Mouse (Mus musculus) T-cell, adult 2 months (primary cell): ENCODE measurements around the gene Olfr683.
"Not testable (repeated sequence)": the region's sequence is repeated elsewhere in the genome, so short reads cannot be mapped to it uniquely, and the experiment has no call there.

ENCODE experiments used
- DNase-seq: peaks from one replicate; pipeline ENCODE4 v3.0.0; 2022; ENCODE audit warnings: low spot score

Gene Olfr683

GRCm38 (mm10) chr7:105146912-105147311 lies at the start of gene Olfr683:
Gene Olfr683, minus strand, starts transcription at chr7:105147012.
- no peak for DNase-seq

- no peak for DNase-seq
Measured at GRCm38 (mm10) chr7:105185912-105186311, 39.1 kb upstream of the Olfr683 start, which contains the start of gene Olfr685. Gene Olfr685, minus strand, starts transcription at chr7:105186012.

GRCm38 (mm10) chr7:105170773-105171172 lies 24.0 kb upstream of the Olfr683 start:
- DNase-seq = no peak

- DNase-seq = no peak
Measured at GRCm38 (mm10) chr7:105163553-105163952, 16.7 kb upstream of the Olfr683 start, which contains the start of gene Olfr684. Gene Olfr684, minus strand, starts transcription at chr7:105163653.

GRCm38 (mm10) chr7:105141275-105141674 lies 5.5 kb downstream of the Olfr683 start:
- no peak for DNase-seq

GRCm38 (mm10) chr7:105116536-105116935 lies 30.3 kb downstream of the Olfr683 start, which contains the start of gene Olfr681:
Gene Olfr681, plus strand, starts transcription at chr7:105116836.
- no peak for DNase-seq

GRCm38 (mm10) chr7:105092717-105093116 lies 54.1 kb downstream of the Olfr683 start, which contains the start of gene Olfr680-ps1:
Gene Olfr680-ps1, minus strand, starts transcription at chr7:105092817.
- not testable (repeated sequence) for DNase-seq
